In the genomic region with DNA sequence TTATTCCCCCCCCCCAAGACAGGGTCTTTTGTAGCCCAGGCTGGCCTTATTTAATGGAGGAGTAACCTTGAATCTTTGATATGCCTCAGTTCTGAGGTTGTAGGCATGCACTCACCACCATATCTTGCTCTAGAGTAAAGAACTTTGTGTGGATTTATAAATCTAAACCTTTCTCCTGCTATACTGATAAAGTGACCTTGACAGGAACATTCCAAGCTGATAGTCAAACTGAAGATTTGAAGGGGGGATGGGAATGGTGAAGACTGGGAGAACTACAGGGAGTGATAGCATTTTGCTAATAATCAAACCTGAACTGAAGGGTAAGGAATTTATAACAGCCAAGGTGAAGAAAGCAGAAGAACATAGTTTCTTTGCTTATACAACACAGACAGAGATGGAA, we compare ENCODE assay signal across 28 mouse cellular contexts. TPM values are rescaled to one million over a fixed set of nuclear protein-coding genes. Genes with fewer than 3 reads are reported as not detected.
DNase-seq lines count a peak whose midpoint lies in the region; ATAC-seq and TF ChIP-seq lines count a peak whose summit lies in the region.
"Had no signal": no experiment of that assay in that cellular context is flagged by ENCODE, and none has a peak within 500 bp of the region (broad histone marks: within the 10 kb centered on the region; RNA-seq: fewer than 3 reads in every experiment).

No protein-coding gene starts in this region.

- TF ChIP-seq POLR2A in MEL (IDR thresholded peaks at IDR 0.05; ENCODE audit: control insufficient read depth in 1 of 2, insufficient read depth in 1 of 2, low read depth in 1 of 2, low read length in 2 of 2, poor library complexity in 1 of 2) = no peak

- ATAC-seq in heart, postnatal 0 days (ENCODE audit: insufficient read depth, low read depth) = no peak
- peak; percentile 63 for ATAC-seq in intestine, embryonic 15.5 days
- ATAC-seq in intestine, postnatal 0 days = 0 out of 2 replicates have a peak, but pooled peaks have one; percentile 28
- ATAC-seq in forebrain, embryonic 13.5 days = no peak
- ATAC-seq: CD4-positive, CD25-positive, alpha-beta regulatory T cell, adult 4 months; forebrain, embryonic 15.5 days had no signal

- H3K36me3 ChIP-seq in heart, postnatal 0 days (replicated peaks; ENCODE audit: control insufficient read depth, insufficient read depth, low read length) = peaks cover 22% of the 10 kb centered on the region; the same call in 1 of the 2 replicates
- H3K36me3 ChIP-seq in MEL (ENCODE audit: control insufficient read depth in 1 of 2, insufficient read depth in 2 of 2, low read length in 2 of 2) = peaks cover 18 to 49% of the 10 kb centered on the region in 2 experiments
- peaks cover 7% of the 10 kb centered on the region; the same call in 1 of the 2 replicates for H3K36me3 ChIP-seq in intestine, embryonic 15.5 days
- H3K36me3 ChIP-seq in intestine, postnatal 0 days (ENCODE audit: control insufficient read depth, insufficient read depth) = peaks cover 28% of the 10 kb centered on the region
- peaks cover 30% of the 10 kb centered on the region for H3K36me3 ChIP-seq in forebrain, embryonic 13.5 days (ENCODE audit: poor library complexity, severe bottlenecking)

- 0 out of 2 replicates have a peak, but pooled peaks cover 3% of the 10 kb centered on the region for H3K4me1 ChIP-seq in heart, postnatal 0 days (ENCODE audit: control insufficient read depth, insufficient read depth)
- H3K4me1 ChIP-seq in MEL (ENCODE audit: control insufficient read depth in 1 of 2, insufficient read depth in 2 of 2, low read length in 2 of 2) = peaks cover 0 to 4% of the 10 kb centered on the region in 2 experiments; a peak in 2 of 4 replicates
- no peaks in the 10 kb centered on the region; the same call in 1 of the 2 replicates for H3K4me1 ChIP-seq in intestine, embryonic 15.5 days (replicated peaks)
- H3K4me1 ChIP-seq in intestine, postnatal 0 days (replicated peaks; ENCODE audit: control insufficient read depth, insufficient read depth, low read length) = no peaks in the 10 kb centered on the region
- H3K4me1 ChIP-seq in forebrain, embryonic 13.5 days = no peaks in the 10 kb centered on the region
- H3K4me1 ChIP-seq: embryonic facial prominence, embryonic 13.5 days; embryonic facial prominence, embryonic 15.5 days; forebrain, embryonic 10.5 days; forebrain, embryonic 12.5 days had no signal

- no peak overlapping the region for H3K4me3 ChIP-seq in heart, postnatal 0 days (ENCODE audit: low read depth, low read length)
- no peak overlapping the region for H3K4me3 ChIP-seq in MEL (ENCODE audit: control insufficient read depth in 1 of 2, insufficient read depth in 1 of 2, low read depth in 2 of 2, low read length in 2 of 2)
- H3K4me3 ChIP-seq in intestine, embryonic 15.5 days (replicated peaks) = no peak overlapping the region
- H3K4me3 ChIP-seq in intestine, postnatal 0 days (ENCODE audit: low read depth, low read length) = no peak overlapping the region
- H3K4me3 ChIP-seq in forebrain, embryonic 13.5 days = no peak overlapping the region
- H3K4me3 ChIP-seq: embryonic facial prominence, embryonic 13.5 days; embryonic facial prominence, embryonic 15.5 days; erythroblast, embryonic 14.5 days; forebrain, embryonic 10.5 days; forebrain, embryonic 12.5 days; forebrain, embryonic 15.5 days had no signal

- H3K4me2 ChIP-seq in heart, postnatal 0 days (ENCODE audit: low read depth, low read length) = no peak overlapping the region
- no peak overlapping the region for H3K4me2 ChIP-seq in intestine, embryonic 15.5 days (replicated peaks)
- no peak overlapping the region for H3K4me2 ChIP-seq in intestine, postnatal 0 days (replicated peaks; ENCODE audit: low read depth)
- H3K4me2 ChIP-seq in forebrain, embryonic 13.5 days = no peak overlapping the region
- H3K4me2 ChIP-seq: embryonic facial prominence, embryonic 13.5 days; embryonic facial prominence, embryonic 15.5 days; forebrain, embryonic 12.5 days; forebrain, embryonic 15.5 days had no signal

- H3K79me2 ChIP-seq in MEL (ENCODE audit: control insufficient read depth, insufficient read depth, low read length, poor library complexity) = peaks cover 67% of the 10 kb centered on the region

- no peak for TF ChIP-seq CTCF in heart, postnatal 0 days (IDR thresholded peaks at IDR 0.05; ENCODE audit: low read depth)
- no peak for TF ChIP-seq CTCF in MEL (IDR thresholded peaks at IDR 0.05 in 2 of 3, conservative IDR thresholded peaks at IDR 0.05 in 1 of 3; ENCODE audit: control insufficient read depth in 1 of 3, insufficient read depth in 1 of 3, low read depth in 2 of 3, low read length in 3 of 3, poor library complexity in 1 of 3, severe bottlenecking in 1 of 3)
- TF ChIP-seq CTCF in intestine, postnatal 0 days (IDR thresholded peaks at IDR 0.05; ENCODE audit: low read depth) = no peak

- TF ChIP-seq EP300 in heart, postnatal 0 days (IDR thresholded peaks at IDR 0.05; ENCODE audit: low read depth) = no peak
- TF ChIP-seq EP300 in MEL (IDR thresholded peaks at IDR 0.05; ENCODE audit: low read depth in 1 of 2, low read length in 2 of 2) = no peak

- 0 out of 2 replicates have a peak overlapping the region, but pooled peaks have one; percentile 23 for H3K27ac ChIP-seq in heart, postnatal 0 days (ENCODE audit: low read depth)
- H3K27ac ChIP-seq in MEL (ENCODE audit: control insufficient read depth, low read depth, low read length) = no peak overlapping the region
- no peak overlapping the region for H3K27ac ChIP-seq in intestine, embryonic 15.5 days
- no peak overlapping the region for H3K27ac ChIP-seq in intestine, postnatal 0 days (ENCODE audit: low read depth, low read length)
- H3K27ac ChIP-seq in forebrain, embryonic 13.5 days = no peak overlapping the region
- H3K27ac ChIP-seq: embryonic facial prominence, embryonic 13.5 days; embryonic facial prominence, embryonic 15.5 days; forebrain, embryonic 10.5 days; forebrain, embryonic 12.5 days; forebrain, embryonic 15.5 days had no signal

- H3K9ac ChIP-seq in heart, postnatal 0 days (replicated peaks; ENCODE audit: low read depth, low read length) = no peak overlapping the region
- H3K9ac ChIP-seq in MEL (ENCODE audit: control insufficient read depth, low read depth, low read length, poor library complexity, severe bottlenecking) = no peak overlapping the region
- H3K9ac ChIP-seq in intestine, embryonic 15.5 days = no peak overlapping the region
- H3K9ac ChIP-seq in intestine, postnatal 0 days (ENCODE audit: low read depth, low read length) = no peak overlapping the region
- no peak overlapping the region for H3K9ac ChIP-seq in forebrain, embryonic 13.5 days
- H3K9ac ChIP-seq: embryonic facial prominence, embryonic 13.5 days; embryonic facial prominence, embryonic 15.5 days; forebrain, embryonic 12.5 days; forebrain, embryonic 15.5 days had no signal

- no peaks in the 10 kb centered on the region for H3K27me3 ChIP-seq in heart, postnatal 0 days (ENCODE audit: control insufficient read depth, insufficient read depth, low read length)
- no peaks in the 10 kb centered on the region for H3K27me3 ChIP-seq in MEL (ENCODE audit: control insufficient read depth in 1 of 2, insufficient read depth in 2 of 2, low read length in 2 of 2)
- H3K27me3 ChIP-seq in intestine, embryonic 15.5 days (replicated peaks) = no peaks in the 10 kb centered on the region
- no peaks in the 10 kb centered on the region for H3K27me3 ChIP-seq in intestine, postnatal 0 days (replicated peaks; ENCODE audit: control insufficient read depth, insufficient read depth, low read length)
- no peaks in the 10 kb centered on the region for H3K27me3 ChIP-seq in forebrain, embryonic 13.5 days
- H3K27me3 ChIP-seq: CH12.LX; embryonic facial prominence, embryonic 13.5 days; embryonic facial prominence, embryonic 15.5 days; forebrain, embryonic 12.5 days; forebrain, embryonic 15.5 days had no signal

- no peaks in the 10 kb centered on the region for H3K9me3 ChIP-seq in heart, postnatal 0 days (replicated peaks; ENCODE audit: control insufficient read depth, low read length)
- no peaks in the 10 kb centered on the region for H3K9me3 ChIP-seq in MEL (replicated peaks; ENCODE audit: insufficient read depth, low read length)
- no peaks in the 10 kb centered on the region for H3K9me3 ChIP-seq in intestine, embryonic 15.5 days
- H3K9me3 ChIP-seq in intestine, postnatal 0 days (ENCODE audit: control insufficient read depth) = no peaks in the 10 kb centered on the region
- H3K9me3 ChIP-seq in forebrain, embryonic 13.5 days (replicated peaks) = no peaks in the 10 kb centered on the region
- H3K9me3 ChIP-seq: embryonic facial prominence, embryonic 13.5 days; embryonic facial prominence, embryonic 15.5 days; forebrain, embryonic 10.5 days; forebrain, embryonic 12.5 days; forebrain, embryonic 15.5 days; G1E had no signal

- intact Hi-C loops in heart, postnatal 36 days (cut with DNase I) = no loop called here

- no peak for TF ChIP-seq RAD21 in MEL (IDR thresholded peaks at IDR 0.05; ENCODE audit: low read depth, low read length)

- no peak for DNase-seq in heart, postnatal 0 days (ENCODE audit: low spot score)
- DNase-seq in heart, postnatal 36 days = no peak
- no peak for DNase-seq in MEL (ENCODE audit: low read depth, low spot score)
- no peak for DNase-seq in lung, postnatal 14 days
- no peak for DNase-seq in layer of hippocampus, adult 18-20 months (ENCODE audit: low spot score in 2 of 2)
- DNase-seq: adrenal gland, adult 2 months; adrenal gland, postnatal 10 days; adrenal gland, postnatal 25 days; B cell, adult 2 months; cerebellum, adult 11 months; cerebellum, adult 18-20 months; cerebellum, adult 8-10 months; cerebellum, adult 9-11 months; cerebellum, postnatal 14 days; cerebellum, postnatal 36 days; embryo, embryonic 11 days had no signal

TF ChIP-seq in MEL, 35 proteins besides CTCF, POLR2A, EP300 and RAD21:
- TF ChIP-seq RCOR1 (IDR thresholded peaks at IDR 0.05; ENCODE audit: low read depth, low read length) (peak; percentile 23; the same call in 1 of the 2 replicates), SMC3 (IDR thresholded peaks at IDR 0.05; ENCODE audit: low read depth, low read length) (no peak)

RNA-seq across cellular contexts. Expression of a gene that starts 13.5 kb away (rescaled TPM):
- total RNA-seq in heart, postnatal 0 days (2014; rRNA removed; ENCODE audit: low replicate concordance) = 78.4 and 110 TPM in 2 replicates
- 118 and 124 TPM in 2 replicates for polyA plus RNA-seq in heart, postnatal 0 days (2015; fragmentation: Nextera tagmentation; extraction: Ambion mirVana)
- total RNA-seq in heart, postnatal 36 days (2021) = 100 to 1,000 TPM; 107 to 116 TPM
- 144 and 162 TPM in 2 replicates for total RNA-seq in MEL (2012; rRNA removed)
- polyA plus RNA-seq in MEL (2012; ENCODE audit: insufficient read depth in 1 of 2, insufficient read length in 2 of 2, low read depth in 1 of 2, low replicate concordance in 2 of 2, missing spikeins in 1 of 2) = 100 to 1,000 TPM; 193 to 329 TPM
- polyA plus RNA-seq in intestine, embryonic 15.5 days (2015; fragmentation: Nextera tagmentation; extraction: Ambion mirVana) = 189 and 225 TPM in 2 replicates
- 101 and 110 TPM in 2 replicates for polyA plus RNA-seq in intestine, postnatal 0 days (2015; fragmentation: Nextera tagmentation; extraction: Ambion mirVana)
- total RNA-seq in layer of hippocampus, adult 18-20 months (2021) = 100 to 1,000 TPM; 163 to 164 TPM
- 236 and 250 TPM in 2 replicates for polyA plus RNA-seq in forebrain, embryonic 13.5 days (2015; fragmentation: Nextera tagmentation; extraction: Ambion mirVana)

Comparison
In these comparisons a context has a peak if more than half of its experiments do, and no peak if none do; other contexts are left out.
1. ATAC-seq: peak in intestine, embryonic 15.5 days (single experiment) and intestine, postnatal 0 days (single experiment); none in heart, postnatal 0 days (single experiment) and forebrain, embryonic 13.5 days (single experiment).